Mouse (Mus musculus) retina, adult 2 months (tissue): ENCODE measurements around the gene Olfr994.

Experiments used
- DNase-seq: peaks from one replicate; pipeline ENCODE4 v3.0.0-alpha.2; 2012; ENCODE audit warnings: low read depth, low spot score

The Olfr994 gene

GRCm38 (mm10) chr2:85436351-85436750 lies at the start of gene Olfr994:
TSS of gene Olfr994 (minus strand) at chr2:85436451.
- DNase-seq: no peak

GRCm38 (mm10) chr2:85466801-85467325 lies 30.6 kb upstream of the Olfr994 start:
- no peak for DNase-seq

- no peak for DNase-seq
These were observed 7.3 kb upstream of the Olfr994 start, which contains the start of gene Olfr995 for GRCm38 (mm10) chr2:85443539-85443938. TSS of gene Olfr995 (minus strand) at chr2:85443639.

- no peak for DNase-seq
These were observed 6.3 kb upstream of the Olfr994 start for GRCm38 (mm10) chr2:85442546-85442945.

- DNase-seq: no peak
These were observed 10.4 kb downstream of the Olfr994 start for GRCm38 (mm10) chr2:85425893-85426292.

- no peak for DNase-seq
These were observed 21.5 kb downstream of the Olfr994 start, which contains the start of gene Olfr993 for GRCm38 (mm10) chr2:85414777-85415176. TSS of gene Olfr993 (minus strand) at chr2:85414877.

GRCm38 (mm10) chr2:85409369-85409768 lies 26.9 kb downstream of the Olfr994 start, which contains the start of gene Olfr992:
TSS of gene Olfr992 (minus strand) at chr2:85409469.
- DNase-seq: no peak
